Mouse (Mus musculus): ENCODE measurements around the gene Dnajc5.

The Dnajc5 gene

GRCm38 (mm10) chr2:181509191-181509590 is 11.1 kb upstream of the Dnajc5 start:
- in situ Hi-C loops (cut with MboI; ENCODE audit: low sequenced_read_pairs), result no loop called here

GRCm38 (mm10) chr2:181511231-181511630 is 9.1 kb upstream of the Dnajc5 start:
- in situ Hi-C loops (cut with MboI; ENCODE audit: low sequenced_read_pairs), result no loop called here

- in situ Hi-C loops (cut with MboI; ENCODE audit: low sequenced_read_pairs), result no loop called here
Observed at GRCm38 (mm10) chr2:181519201-181519600, 1.1 kb upstream of the Dnajc5 start.

GRCm38 (mm10) chr2:181520936-181521227 is 597 bp downstream of the Dnajc5 start:
- in situ Hi-C loops (cut with MboI; ENCODE audit: low sequenced_read_pairs), result no loop called here

- in situ Hi-C loops (cut with MboI; ENCODE audit: low sequenced_read_pairs), result no loop called here
Observed at GRCm38 (mm10) chr2:181521491-181521890, 1.2 kb downstream of the Dnajc5 start.

- in situ Hi-C loops (cut with MboI; ENCODE audit: low sequenced_read_pairs), result no loop called here
Observed at GRCm38 (mm10) chr2:181522811-181523210, 2.5 kb downstream of the Dnajc5 start.

GRCm38 (mm10) chr2:181525526-181525925 is 5.2 kb downstream of the Dnajc5 start:
- in situ Hi-C loops (cut with MboI; ENCODE audit: low sequenced_read_pairs), result no loop called here

GRCm38 (mm10) chr2:181529076-181529475 is 8.8 kb downstream of the Dnajc5 start:
- in situ Hi-C loops (cut with MboI; ENCODE audit: low sequenced_read_pairs), result no loop called here

- in situ Hi-C loops (cut with MboI; ENCODE audit: low sequenced_read_pairs), result no loop called here
Observed at GRCm38 (mm10) chr2:181532589-181532988, 12.3 kb downstream of the Dnajc5 start.

- in situ Hi-C loops (cut with MboI; ENCODE audit: low sequenced_read_pairs), result no loop called here
Observed at GRCm38 (mm10) chr2:181536410-181536809, 16.1 kb downstream of the Dnajc5 start.

GRCm38 (mm10) chr2:181537444-181538047 is 17.3 kb downstream of the Dnajc5 start:
- in situ Hi-C loops (cut with MboI; ENCODE audit: low sequenced_read_pairs), result no loop called here

- in situ Hi-C loops (cut with MboI; ENCODE audit: low sequenced_read_pairs), result no loop called here
Observed at GRCm38 (mm10) chr2:181541761-181542380, 21.6 kb downstream of the Dnajc5 start.

GRCm38 (mm10) chr2:181546142-181546541 is 25.9 kb downstream of the Dnajc5 start:
- in situ Hi-C loops (cut with MboI; ENCODE audit: low sequenced_read_pairs), result no loop called here

- in situ Hi-C loops (cut with MboI; ENCODE audit: low sequenced_read_pairs), result no loop called here
Observed at GRCm38 (mm10) chr2:181548227-181548626, 27.9 kb downstream of the Dnajc5 start.

GRCm38 (mm10) chr2:181548682-181549081 is 28.4 kb downstream of the Dnajc5 start:
- in situ Hi-C loops (cut with MboI; ENCODE audit: low sequenced_read_pairs), result no loop called here

GRCm38 (mm10) chr2:181550233-181550632 is 29.9 kb downstream of the Dnajc5 start:
- in situ Hi-C loops (cut with MboI; ENCODE audit: low sequenced_read_pairs), result no loop called here

- in situ Hi-C loops (cut with MboI; ENCODE audit: low sequenced_read_pairs), result no loop called here
Observed at GRCm38 (mm10) chr2:181553772-181554171, 33.5 kb downstream of the Dnajc5 start.

GRCm38 (mm10) chr2:181567338-181567737 is 47.1 kb downstream of the Dnajc5 start:
- in situ Hi-C loops (cut with MboI; ENCODE audit: low sequenced_read_pairs), result no loop called here

GRCm38 (mm10) chr2:181568272-181569008 is 48.2 kb downstream of the Dnajc5 start:
- in situ Hi-C loops (cut with MboI; ENCODE audit: low sequenced_read_pairs), result no loop called here

GRCm38 (mm10) chr2:181569856-181570255 is 49.6 kb downstream of the Dnajc5 start:
- in situ Hi-C loops (cut with MboI; ENCODE audit: low sequenced_read_pairs), result loop anchor here (10.0 kb wide), 1 partner anchor 175 kb away; no protein-coding TSS in a partner anchor

- in situ Hi-C loops (cut with MboI; ENCODE audit: low sequenced_read_pairs), result loop anchor here (10.0 kb wide), 1 partner anchor 176 kb away; no protein-coding TSS in a partner anchor
Observed at GRCm38 (mm10) chr2:181570375-181570774, 50.1 kb downstream of the Dnajc5 start.
